Mouse (Mus musculus) stomach, embryonic 16.5 days (tissue): ENCODE results near the gene Fam102b. TPM values are rescaled to one million over a fixed set of nuclear protein-coding genes. Genes with fewer than 3 reads are reported as not detected.
A peak's percentile ranks its signal among the peaks of the same experiment; 100 is the strongest.

Experiments
- ATAC-seq: fragments of 200-750 bp; cut with Nextera tagmentation; 2 replicates; pipeline ENCODE4 v1.8.0; 2017; ENCODE audit warnings: moderate number of reproducible peaks, moderate TSS enrichment; ENCODE audit not compliant: insufficient read depth, low FRiP score
- H3K27ac ChIP-seq: fragments of 300-500 bp; sonication (generic); 2 replicates; pipeline ENCODE4 v1.5.1; 2014; ENCODE audit warnings: low read length
- H3K27me3 ChIP-seq: fragments of 300-500 bp; sonication (generic); 2 replicates; pipeline ENCODE4 v1.6.1; 2014; ENCODE audit warnings: low read length, control low read depth, mixed read lengths; ENCODE audit not compliant: control insufficient read depth, insufficient read depth
- H3K36me3 ChIP-seq: fragments of 300-500 bp; sonication (generic); 2 replicates; pipeline ENCODE4 v1.6.1; 2014; ENCODE audit warnings: low read length; ENCODE audit not compliant: control insufficient read depth, insufficient read depth
- H3K4me1 ChIP-seq: fragments of 300-500 bp; sonication (generic); 2 replicates; pipeline ENCODE4 v1.6.1; 2014; ENCODE audit warnings: low read length, control low read depth, mixed read lengths; ENCODE audit not compliant: control insufficient read depth, insufficient read depth
- H3K4me2 ChIP-seq: fragments of 300-500 bp; sonication (generic); 2 replicates; pipeline ENCODE4 v1.6.1; 2014; ENCODE audit warnings: low read depth, low read length, mixed read lengths
- H3K4me3 ChIP-seq: fragments of 300-500 bp; sonication (generic); replicated peaks from 2 replicates; pipeline ENCODE4 v1.5.1; 2014; ENCODE audit warnings: mild to moderate bottlenecking, low read length
- H3K9ac ChIP-seq: fragments of 300-500 bp; sonication (generic); 2 replicates; pipeline ENCODE4 v1.6.1; 2014; ENCODE audit warnings: low read length
- H3K9me3 ChIP-seq: fragments of 300-500 bp; sonication (generic); replicated peaks from 2 replicates; pipeline ENCODE4 v1.6.1; 2016; ENCODE audit warnings: low read length, control low read depth; ENCODE audit not compliant: control insufficient read depth
- WGBS: fragments of 180-500 bp; shearing (Covaris S2); extraction: QIAGEN DNeasy Blood & Tissue Kit; methylation state at CpG from one replicate; pipeline ENCODE4 v1.1.7; 2014; 5-methylcytosine and 5-hydroxymethylcytosine counted together
- polyA plus RNA-seq: library from polyadenylated mRNA; unstranded; fragments of >200 nt; fragmentation: Nextera tagmentation; extraction: Ambion mirVana; gene quantifications from 2 replicates; pipeline ENCODE4 v1.2.1, GENCODE M21; 2015

Gene Fam102b
- polyA plus RNA-seq, 1 experiment from 2014 or later, result 8.8 TPM

GRCm38 (mm10) chr3:108974920-108975485 is 52.4 kb downstream of the Fam102b start:
- H3K9me3 ChIP-seq, result no peaks in the 10 kb centered on the region
- peaks cover 23% of the 10 kb centered on the region for H3K36me3 ChIP-seq
- WGBS, result 81% methylated on average over 15 of the region's 15 CpGs
- H3K27ac ChIP-seq, result no peak overlapping the region
- no peak overlapping the region for H3K4me2 ChIP-seq
- no peak overlapping the region for H3K4me3 ChIP-seq
- no peak for ATAC-seq
- no peaks in the 10 kb centered on the region for H3K4me1 ChIP-seq
- no peaks in the 10 kb centered on the region for H3K27me3 ChIP-seq
- no peak overlapping the region for H3K9ac ChIP-seq

GRCm38 (mm10) chr3:108973980-108974660 is 53.3 kb downstream of the Fam102b start:
- 82% methylated on average over 13 of the region's 13 CpGs for WGBS
- ATAC-seq, result no peak

DNA sequence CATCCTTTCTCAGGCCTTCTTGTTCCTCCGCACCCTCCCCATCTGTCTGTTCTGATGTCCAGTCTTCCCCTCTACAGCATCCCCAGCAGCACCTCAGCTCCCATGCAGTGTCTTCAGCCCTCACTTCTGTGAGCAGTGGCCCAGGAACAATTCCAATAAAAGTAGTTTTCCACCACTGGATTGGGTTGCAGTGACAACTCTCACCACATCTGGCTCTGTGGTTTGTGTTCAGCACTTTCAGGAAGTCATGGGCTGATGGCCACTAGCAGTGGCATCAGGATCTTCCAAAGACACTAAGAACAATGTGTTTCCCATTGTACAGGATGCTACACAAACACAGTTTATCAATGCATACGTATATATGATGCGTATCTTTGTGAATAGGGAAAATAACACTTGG is 61.4 kb downstream of the Fam102b start:
- Histone ChIP-seq H3K4me1 (peaks cover 16% of the 10 kb centered on the region), H3K9me3 (no peaks in the 10 kb centered on the region), H3K9ac (no peak overlapping the region), H3K27me3 (no peaks in the 10 kb centered on the region), H3K27ac (no peak overlapping the region), H3K4me2 (no peak overlapping the region), H3K4me3 (no peak overlapping the region), H3K36me3 (no peaks in the 10 kb centered on the region)
- 91% methylated on average over 3 of the region's 3 CpGs for WGBS
- ATAC-seq, result no peak

More at GRCm38 (mm10) chr3:108973980-108974660, 53.3 kb downstream of the Fam102b start:
- Histone ChIP-seq H3K9me3 (no peaks in the 10 kb centered on the region), H3K4me1 (no peaks in the 10 kb centered on the region), H3K27ac (no peak overlapping the region), H3K27me3 (no peaks in the 10 kb centered on the region), H3K4me2 (no peak overlapping the region), H3K9ac (no peak overlapping the region), H3K36me3 (peaks cover 15% of the 10 kb centered on the region), H3K4me3 (no peak overlapping the region)

DNA sequence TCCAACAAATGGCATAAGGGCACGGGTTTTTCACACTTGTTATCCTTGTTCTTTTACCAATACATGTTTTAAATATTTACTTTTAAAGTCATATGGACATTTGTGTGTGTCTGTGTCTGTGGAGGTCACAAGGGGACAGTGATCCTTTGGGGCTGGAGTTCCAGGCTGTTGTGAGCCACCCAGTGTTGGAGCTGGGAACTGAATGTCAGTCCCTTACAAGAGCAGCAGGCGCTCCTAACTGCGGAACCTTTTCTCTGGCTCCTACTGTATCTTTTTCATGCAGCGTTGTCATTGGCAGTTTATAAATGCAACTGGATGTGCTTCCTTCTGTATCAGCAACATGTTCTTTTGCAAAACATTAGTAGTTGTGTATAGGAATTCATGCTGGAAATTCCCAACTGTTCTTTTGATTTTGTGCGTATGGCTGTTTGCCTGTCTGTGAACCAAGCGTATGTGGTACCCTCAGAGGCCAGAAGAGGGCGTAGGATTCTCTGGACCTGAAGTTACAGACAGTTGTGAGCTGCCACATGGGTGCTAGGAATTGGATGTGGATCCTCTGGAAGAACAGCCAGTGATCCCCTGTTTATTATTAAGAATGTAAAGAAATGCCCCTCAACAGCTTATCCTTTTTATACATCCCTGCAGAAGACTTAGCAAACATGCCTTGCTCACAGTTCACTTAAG is 62.9 kb downstream of the Fam102b start:
- Histone ChIP-seq H3K36me3 (no peaks in the 10 kb centered on the region), H3K4me3 (no peak overlapping the region), H3K27ac (no peak overlapping the region), H3K27me3 (no peaks in the 10 kb centered on the region), H3K9ac (no peak overlapping the region), H3K4me1 (peaks cover 17% of the 10 kb centered on the region), H3K9me3 (no peaks in the 10 kb centered on the region), H3K4me2 (no peak overlapping the region)
- no peak for ATAC-seq
- WGBS, result 72% methylated on average over 7 of the region's 7 CpGs

GRCm38 (mm10) chr3:108963776-108964175 is 63.6 kb downstream of the Fam102b start:
- Histone ChIP-seq H3K27me3 (no peaks in the 10 kb centered on the region), H3K9me3 (no peaks in the 10 kb centered on the region), H3K4me1 (peaks cover 17% of the 10 kb centered on the region), H3K36me3 (no peaks in the 10 kb centered on the region), H3K9ac (no peak overlapping the region), H3K4me2 (no peak overlapping the region), H3K27ac (no peak overlapping the region), H3K4me3 (no peak overlapping the region)
- 70% methylated on average over 3 of the region's 3 CpGs for WGBS
- no peak for ATAC-seq

DNA sequence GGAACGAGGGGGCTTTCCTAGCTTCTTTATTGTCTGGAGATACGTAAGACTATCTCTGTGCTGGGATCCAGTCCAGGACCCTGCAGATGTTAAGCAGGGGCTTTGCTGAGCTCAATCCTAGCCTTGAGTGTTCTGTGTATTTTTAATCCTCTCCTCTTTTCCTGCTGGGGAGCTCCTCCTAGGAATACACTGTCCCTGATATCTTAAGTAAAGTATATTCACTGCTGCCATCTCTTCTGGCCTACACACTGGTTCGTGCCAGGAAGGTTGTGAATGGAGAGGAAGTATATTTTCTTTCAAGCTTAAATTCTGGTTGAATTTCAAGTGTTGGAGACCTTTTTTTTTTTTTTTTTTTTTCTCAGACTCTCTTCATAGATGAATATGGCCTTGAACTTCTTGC is 64.1 kb downstream of the Fam102b start:
- Histone ChIP-seq H3K4me3 (no peak overlapping the region), H3K36me3 (no peaks in the 10 kb centered on the region), H3K9me3 (no peaks in the 10 kb centered on the region), H3K27me3 (no peaks in the 10 kb centered on the region), H3K4me1 (peaks cover 17% of the 10 kb centered on the region), H3K4me2 (no peak overlapping the region), H3K27ac (no peak overlapping the region), H3K9ac (no peak overlapping the region)
- ATAC-seq, result no peak
- 62% methylated on average over 3 of the region's 3 CpGs for WGBS

GRCm38 (mm10) chr3:108961655-108962054 is 65.8 kb downstream of the Fam102b start:
- WGBS, result 34% methylated on average over 6 of the region's 6 CpGs
- no peak overlapping the region for H3K27ac ChIP-seq
- H3K36me3 ChIP-seq, result no peaks in the 10 kb centered on the region
- H3K4me1 ChIP-seq, result peaks cover 17% of the 10 kb centered on the region
- no peak overlapping the region for H3K4me3 ChIP-seq
- no peak for ATAC-seq
- H3K9ac ChIP-seq, result peak overlapping the region; percentile 46
- H3K9me3 ChIP-seq, result no peaks in the 10 kb centered on the region
- H3K27me3 ChIP-seq, result no peaks in the 10 kb centered on the region
- H3K4me2 ChIP-seq, result peak overlapping the region; percentile 32; the same call in 1 of the 2 replicates

GRCm38 (mm10) chr3:108961226-108961625 is 66.2 kb downstream of the Fam102b start:
- Histone ChIP-seq H3K4me1 (peaks cover 17% of the 10 kb centered on the region), H3K9ac (peak overlapping the region; percentile 46), H3K4me3 (no peak overlapping the region), H3K27me3 (no peaks in the 10 kb centered on the region), H3K27ac (no peak overlapping the region; the same call in 1 of the 2 replicates), H3K9me3 (no peaks in the 10 kb centered on the region), H3K4me2 (peak overlapping the region; percentile 32; the same call in 1 of the 2 replicates), H3K36me3 (no peaks in the 10 kb centered on the region)
- 0 out of 2 replicates have a peak, but pooled peaks have one; percentile 43 for ATAC-seq
- 40% methylated on average over 7 of the region's 7 CpGs for WGBS

DNA sequence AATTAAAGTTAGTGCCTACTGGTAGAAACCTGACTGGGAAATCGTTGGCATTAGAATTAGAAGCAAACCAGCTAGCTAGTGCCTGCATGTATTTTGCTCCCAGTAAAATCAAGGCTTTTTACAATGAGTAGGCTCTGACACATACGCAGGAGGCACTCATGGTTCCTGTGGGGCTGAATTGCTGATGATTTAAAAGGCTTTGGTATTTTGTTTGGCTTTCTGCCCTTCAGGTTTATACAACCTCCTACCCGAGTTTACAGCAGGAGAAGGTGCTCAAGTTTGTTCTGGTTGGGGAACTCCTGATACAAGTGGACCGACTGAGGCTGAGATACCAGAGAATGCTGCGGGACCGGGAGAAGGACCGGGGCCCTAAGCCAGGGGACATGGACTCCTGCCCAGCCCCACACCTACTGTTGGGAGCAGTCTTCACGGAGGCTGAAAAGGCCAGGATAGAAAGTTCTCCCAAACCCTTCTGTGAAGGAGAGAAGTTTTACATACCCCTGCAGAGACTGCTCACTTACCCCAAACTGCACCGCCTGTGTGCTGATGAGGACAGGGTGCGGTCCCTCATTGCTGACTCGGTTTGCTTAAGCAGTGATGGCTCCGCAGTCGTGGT is 67.6 kb downstream of the Fam102b start:
- no peaks in the 10 kb centered on the region for H3K9me3 ChIP-seq

More for the DNA sequence above, 67.6 kb downstream of the Fam102b start:
- H3K4me3 ChIP-seq, result no peak overlapping the region
- H3K27me3 ChIP-seq, result no peaks in the 10 kb centered on the region
- H3K36me3 ChIP-seq, result no peaks in the 10 kb centered on the region
- no peak overlapping the region for H3K27ac ChIP-seq
- H3K4me1 ChIP-seq, result peaks cover 17% of the 10 kb centered on the region
- 61% methylated on average over 13 of the region's 13 CpGs for WGBS
- H3K9ac ChIP-seq, result no peak overlapping the region
- ATAC-seq, result no peak
- H3K4me2 ChIP-seq, result no peak overlapping the region
